Mouse (Mus musculus) ES-Bruce4 (cell line): ENCODE measurements around the gene Gm44579.

Experiments used
- EP300 ChIP-seq: IDR thresholded peaks from 2 replicates; pipeline ENCODE4 v1.6.1; 2011; ENCODE audit warnings: low read depth, low read length; ENCODE audit not compliant: insufficient read depth
- POLR2A ChIP-seq: IDR thresholded peaks from one replicate; pipeline ENCODE4 v1.8.1; 2011; ENCODE audit warnings: low read length; ENCODE audit not compliant: insufficient read depth

DNA sequence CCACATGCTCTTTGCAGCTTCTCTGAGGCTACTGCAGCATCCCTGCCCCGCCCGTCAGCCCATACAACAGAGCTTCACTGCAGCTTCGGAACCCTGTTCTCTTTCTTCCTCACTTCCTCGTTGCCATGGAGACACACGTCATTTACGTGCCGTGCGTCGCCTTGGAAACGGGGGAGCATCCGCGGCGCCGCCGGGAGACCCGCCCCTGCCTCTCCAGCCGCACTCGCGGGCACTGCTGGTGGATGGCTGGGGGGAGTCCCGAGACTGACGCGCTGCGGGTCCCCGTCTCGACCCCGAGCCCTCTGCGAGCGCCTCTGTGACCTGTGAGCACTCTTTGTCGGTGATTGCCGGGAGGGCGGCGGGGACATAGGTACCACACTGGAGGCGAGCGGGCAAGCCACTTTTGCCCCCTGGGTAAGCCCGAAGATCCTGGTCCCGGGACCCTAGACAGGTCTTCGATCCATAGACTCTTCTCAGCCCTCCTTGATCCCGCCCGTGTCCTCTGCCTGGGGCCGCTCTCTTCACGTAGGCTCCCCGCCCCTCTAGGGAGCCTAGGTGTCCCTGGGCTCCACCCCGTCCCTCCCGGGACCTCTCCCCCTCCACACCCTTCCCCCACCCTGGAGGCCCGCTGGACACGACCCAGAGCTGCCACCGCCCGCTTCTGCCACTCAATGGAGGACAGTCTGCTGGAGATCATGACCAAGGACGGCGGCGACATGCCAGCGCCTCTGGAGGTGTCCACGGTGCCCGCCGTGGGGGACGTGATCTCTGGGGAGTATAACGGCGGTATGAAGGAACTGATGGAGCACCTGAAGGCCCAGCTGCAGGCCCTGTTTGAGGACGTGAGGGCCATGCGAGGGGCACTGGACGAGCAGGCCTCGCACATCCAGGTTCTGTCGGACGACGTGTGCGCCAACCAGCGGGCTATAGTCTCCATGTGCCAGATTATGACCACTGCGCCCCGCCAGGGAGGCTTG lies 52.8 kb downstream of the Gm44579 start:
- TF ChIP-seq POLR2A, result no peak
- TF ChIP-seq EP300, result no peak
